Mouse (Mus musculus): ENCODE results near the gene Slc23a2.

DNA sequence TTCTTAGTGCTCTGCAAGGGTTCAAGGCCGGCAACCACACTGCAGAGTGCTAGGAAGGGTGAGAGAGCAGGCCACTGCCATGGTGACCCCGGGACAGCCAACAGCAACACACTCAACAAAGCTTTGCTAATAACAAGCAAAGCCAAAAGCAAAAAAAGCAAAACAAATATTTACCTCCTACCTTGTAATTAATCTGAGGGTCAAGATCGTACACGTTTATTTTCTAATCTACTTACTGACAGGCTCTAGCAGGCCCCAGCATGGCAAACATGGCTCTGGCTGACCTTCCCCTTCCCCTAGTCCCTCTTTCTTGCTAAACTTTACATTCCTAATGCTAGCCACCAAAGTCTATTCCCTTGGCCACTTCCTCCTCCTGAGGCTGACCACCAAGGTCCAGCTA, 21.8 kb downstream of the Slc23a2 start:
- no peak for TF ChIP-seq CTCF (IDR thresholded peaks at IDR 0.05; ENCODE audit: control insufficient read depth, insufficient read depth, insufficient replicate concordance, low read depth, low read length)
- no peak for TF ChIP-seq POLR2A (IDR thresholded peaks at IDR 0.05; ENCODE audit: control insufficient read depth, low read depth, low read length)
